Mouse (Mus musculus) CH12.LX (cell line): ENCODE measurements around the gene Arid1a. TPM values are rescaled to one million over a fixed set of nuclear protein-coding genes. Genes with fewer than 3 reads are reported as not detected.

Experiments
- DNase-seq: peaks from one replicate; pipeline ENCODE4 v3.0.0-alpha.2; 2013; ENCODE audit errors: extremely low read depth
- H3K27ac ChIP-seq: 2 replicates; pipeline ENCODE4 v1.5.1; 2012; ENCODE audit warnings: low read depth, mild to moderate bottlenecking, control low read depth, moderate library complexity; ENCODE audit not compliant: insufficient read depth
- H3K27me3 ChIP-seq: replicated peaks from 2 replicates; pipeline ENCODE3; 2012; ENCODE audit warnings: inconsistent platforms
- H3K36me3 ChIP-seq, 2 experiments: replicated peaks in 1 of 2; 2 replicates each; pipeline versions ENCODE3 to v1.6.1; 2012; ENCODE audit warnings: inconsistent platforms in 1 of 2, low read length in 1 of 2, mild to moderate bottlenecking in 1 of 2, mixed read lengths in 1 of 2, moderate library complexity in 1 of 2; ENCODE audit not compliant: control insufficient read depth in 1 of 2, insufficient read depth in 1 of 2
- H3K4me1 ChIP-seq, 2 experiments: 2 replicates each; pipeline ENCODE4 v1.6.1; 2012; ENCODE audit warnings: inconsistent platforms in 1 of 2, moderate library complexity in 1 of 2; ENCODE audit not compliant: insufficient read depth in 2 of 2, control insufficient read depth in 1 of 2
- H3K4me2 ChIP-seq: 2 replicates; pipeline ENCODE4 v1.6.1; 2012; ENCODE audit warnings: low read depth, mild to moderate bottlenecking, control low read depth; ENCODE audit not compliant: poor library complexity, insufficient read depth, severe bottlenecking
- H3K4me3 ChIP-seq, 3 experiments: fragments of 150-350 bp in 1 of 3; sonication (generic) in 1 of 3; replicated peaks in 1 of 3; 2 replicates each; pipeline versions ENCODE3 to v1.5.1; 2011 to 2012; ENCODE audit warnings: low read depth in 2 of 3, low read length in 2 of 3, mild to moderate bottlenecking in 2 of 3, moderate library complexity in 2 of 3, control low read depth in 1 of 3, improper control_type of control experiment in 1 of 3, inconsistent platforms in 1 of 3, mixed read lengths in 1 of 3; ENCODE audit not compliant: poor library complexity in 1 of 3
- H3K79me2 ChIP-seq: replicated peaks from 2 replicates; pipeline ENCODE4 v1.6.1; 2012; ENCODE audit warnings: mild to moderate bottlenecking, moderate library complexity; ENCODE audit not compliant: control insufficient read depth, poor library complexity, insufficient read depth, severe bottlenecking; ENCODE audit errors: extremely low read depth
- H3K9ac ChIP-seq: 2 replicates; pipeline ENCODE4 v1.6.1; 2012; ENCODE audit warnings: low read depth, mild to moderate bottlenecking, control low read depth, moderate library complexity; ENCODE audit not compliant: insufficient read depth
- H3K9me3 ChIP-seq: replicated peaks from 2 replicates; pipeline ENCODE3; 2012; ENCODE audit warnings: low read length, inconsistent platforms, mixed read lengths
- CHD1 ChIP-seq: IDR thresholded peaks from 2 replicates; pipeline ENCODE4 v1.6.1; 2012; ENCODE audit warnings: low read depth, low read length, improper control_type of control experiment, inconsistent platforms
- CTCF ChIP-seq, 2 experiments: IDR thresholded peaks in 1 of 2; conservative IDR thresholded peaks in 1 of 2; 2 replicates each; pipeline ENCODE4 v1.5.1; 2011 to 2012; ENCODE audit warnings: low read depth in 2 of 2, low read length in 2 of 2, improper control_type of control experiment in 1 of 2, inconsistent platforms in 1 of 2, mild to moderate bottlenecking in 1 of 2, moderate library complexity in 1 of 2
- ELF1 ChIP-seq: IDR thresholded peaks from 2 replicates; pipeline ENCODE4 v1.6.1; 2014; ENCODE audit warnings: low read depth, mild to moderate bottlenecking, inconsistent platforms, low read length, improper control_type of control experiment
- JUN ChIP-seq: IDR thresholded peaks from 2 replicates; pipeline ENCODE4 v1.6.1; 2011; ENCODE audit warnings: low read depth, mild to moderate bottlenecking, low read length, improper control_type of control experiment, moderate library complexity; ENCODE audit not compliant: insufficient read depth
- KAT2A ChIP-seq: IDR thresholded peaks from 2 replicates; pipeline ENCODE4 v1.6.1; 2012; ENCODE audit warnings: low read length, improper control_type of control experiment, inconsistent platforms; ENCODE audit not compliant: insufficient replicate concordance
- MAFK ChIP-seq: IDR thresholded peaks from 2 replicates; pipeline ENCODE4 v1.6.1; 2011; ENCODE audit warnings: low read length, improper control_type of control experiment; ENCODE audit not compliant: insufficient replicate concordance
- MAX ChIP-seq: IDR thresholded peaks from 2 replicates; pipeline ENCODE4 v1.6.1; 2011; ENCODE audit warnings: low read length, improper control_type of control experiment
- MXI1 ChIP-seq: IDR thresholded peaks from 2 replicates; pipeline ENCODE4 v1.6.1; 2011; ENCODE audit warnings: mild to moderate bottlenecking, low read depth, low read length, improper control_type of control experiment
- NELFE ChIP-seq: IDR thresholded peaks from 2 replicates; pipeline ENCODE4 v1.6.1; 2011; ENCODE audit warnings: low read depth, low read length, improper control_type of control experiment
- SIN3A ChIP-seq: IDR thresholded peaks from 2 replicates; pipeline ENCODE4 v1.6.1; 2012; ENCODE audit warnings: low read length, improper control_type of control experiment, inconsistent platforms
- SMC3 ChIP-seq: IDR thresholded peaks from 2 replicates; pipeline ENCODE4 v1.6.1; 2011; ENCODE audit warnings: low read depth, low read length, improper control_type of control experiment
- TBP ChIP-seq: conservative IDR thresholded peaks from 2 replicates; pipeline ENCODE4 v1.6.1; 2011; ENCODE audit warnings: low read depth, low read length, improper control_type of control experiment
- USF2 ChIP-seq: conservative IDR thresholded peaks from 2 replicates; pipeline ENCODE4 v1.6.1; 2011; ENCODE audit warnings: low read depth, low read length, improper control_type of control experiment
- ZKSCAN1 ChIP-seq: IDR thresholded peaks from 2 replicates; pipeline ENCODE4 v1.6.1; 2012; ENCODE audit warnings: low read depth, inconsistent platforms, low read length, improper control_type of control experiment, borderline replicate concordance
- ZMIZ1 ChIP-seq: IDR thresholded peaks from 2 replicates; pipeline ENCODE4 v1.6.1; 2012; ENCODE audit warnings: low read depth, mild to moderate bottlenecking, inconsistent platforms, low read length, improper control_type of control experiment
- ZNF384 ChIP-seq: IDR thresholded peaks from 2 replicates; pipeline ENCODE4 v1.6.1; 2012; ENCODE audit warnings: low read depth, low read length, improper control_type of control experiment, inconsistent platforms
- dilution Hi-C: fragments of 300-500 bp; cut with MboI; formaldehyde crosslinking; loops from 2 replicates; pipeline ENCODE4 v1.14.3; 2020; ENCODE audit warnings: low sequenced_read_pairs; ENCODE audit not compliant: extremely low pct_unique_long_range_greater_than_20kb, extremely low pct_ligation_motif_present
- in situ Hi-C: fragments of 300-500 bp; cut with MboI; formaldehyde crosslinking; loops from 3 replicates; pipeline ENCODE4 v1.14.3; 2019; ENCODE audit warnings: low sequenced_read_pairs, low pct_ligation_motif_present, low pct_unique_long_range_greater_than_20kb, mixed read lengths
- polyA plus RNA-seq: library from polyadenylated mRNA; unstranded; fragments of >175 nt; gene quantifications from 2 replicates; pipeline ENCODE4 v1.2.1, GENCODE M21; 2012; ENCODE audit warnings: low read depth; ENCODE audit not compliant: insufficient read length
- total RNA-seq, 2 experiments: library from RNA; depleted of rRNA; stranded (reverse); fragments of 300-350 nt in 1 of 2; fragments of >200 nt in 1 of 2; gene quantifications; 2 replicates each; pipeline ENCODE4 v1.2.3; 2012 to 2014

Gene Arid1a
- total and polyA plus RNA-seq, 3 experiments, result 6.4 to 47.1 (median 19.1) TPM

DNA sequence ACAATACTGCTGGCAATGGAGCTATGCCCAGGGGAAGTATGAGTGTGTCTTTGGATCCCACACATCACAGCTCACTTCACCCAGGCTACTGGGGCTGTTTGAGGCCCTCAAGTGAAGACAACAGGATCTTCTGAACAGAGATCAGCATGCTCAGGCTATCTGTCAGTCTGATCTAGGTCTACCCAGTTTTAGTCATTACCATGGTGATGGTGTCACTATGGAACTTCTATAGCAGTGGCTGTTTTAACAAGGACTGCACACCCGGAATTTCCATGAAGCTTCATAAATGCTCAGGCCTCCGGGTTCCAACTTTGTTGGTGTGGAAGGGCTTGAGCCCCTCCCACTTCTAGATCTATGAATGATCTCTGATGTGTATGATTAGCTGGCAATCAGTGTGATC, 30.9 kb downstream of the Arid1a start:
- H3K9ac ChIP-seq, result no peak overlapping the region
- in situ Hi-C loops, result no loop called here
- no peak overlapping the region for H3K4me3 ChIP-seq
- H3K27ac ChIP-seq, result no peak overlapping the region
- H3K36me3 ChIP-seq, result peaks cover 25 to 82% of the 10 kb centered on the region in 2 experiments
- H3K9me3 ChIP-seq, result no peaks in the 10 kb centered on the region
- H3K4me2 ChIP-seq, result no peak overlapping the region
- dilution Hi-C loops, result no loop called here
- no peaks in the 10 kb centered on the region for H3K27me3 ChIP-seq
- DNase-seq, result no peak
- TF ChIP-seq MXI1 (no peak), NELFE (no peak)
- peaks cover 9 to 40% of the 10 kb centered on the region in 2 experiments for H3K4me1 ChIP-seq
- peaks cover 93% of the 10 kb centered on the region for H3K79me2 ChIP-seq

DNA sequence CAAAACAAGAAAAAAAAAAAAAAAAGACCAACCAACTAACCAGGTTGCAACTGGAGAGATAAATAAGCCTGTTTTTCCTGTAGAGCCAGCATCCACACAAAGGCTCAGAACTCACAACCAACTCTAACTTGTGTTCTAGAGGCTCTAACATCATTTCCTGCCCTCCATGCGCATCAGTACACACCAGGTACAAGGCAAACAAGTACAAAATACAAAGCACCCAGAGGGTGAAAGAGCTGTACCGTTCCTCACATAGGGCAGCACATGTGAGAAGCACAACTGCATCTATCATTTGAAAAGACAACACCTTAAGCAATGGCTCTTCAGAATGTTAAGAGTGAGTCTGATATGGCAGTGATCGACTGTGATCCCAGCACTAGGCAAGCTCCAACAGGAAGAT, 36.8 kb downstream of the Arid1a start:
- no peak for DNase-seq
- Histone ChIP-seq H3K79me2 (peaks cover 73% of the 10 kb centered on the region), H3K9ac (no peak overlapping the region), H3K27me3 (no peaks in the 10 kb centered on the region), H3K4me2 (no peak overlapping the region), H3K9me3 (no peaks in the 10 kb centered on the region), H3K4me3 (no peak overlapping the region), H3K4me1 (peaks cover 0 to 12% of the 10 kb centered on the region in 2 experiments; a peak in 2 of 4 replicates), H3K36me3 (peaks cover 60 to 94% of the 10 kb centered on the region in 2 experiments), H3K27ac (no peak overlapping the region)
- dilution Hi-C loops, result no loop called here
- in situ Hi-C loops, result no loop called here
- TF ChIP-seq SIN3A (no peak), MAFK (no peak), TBP (no peak), JUN (no peak), SMC3 (no peak), USF2 (no peak), CTCF (conservative IDR thresholded peaks at IDR 0.05 in 1 of 2, IDR thresholded peaks at IDR 0.05 in 1 of 2; ENCODE audit: low read depth in 2 of 2, low read length in 2 of 2) (no peak), MAX (no peak), ZKSCAN1 (no peak), ZNF384 (no peak), MXI1 (no peak), ELF1 (no peak), KAT2A (no peak), CHD1 (no peak)

DNA sequence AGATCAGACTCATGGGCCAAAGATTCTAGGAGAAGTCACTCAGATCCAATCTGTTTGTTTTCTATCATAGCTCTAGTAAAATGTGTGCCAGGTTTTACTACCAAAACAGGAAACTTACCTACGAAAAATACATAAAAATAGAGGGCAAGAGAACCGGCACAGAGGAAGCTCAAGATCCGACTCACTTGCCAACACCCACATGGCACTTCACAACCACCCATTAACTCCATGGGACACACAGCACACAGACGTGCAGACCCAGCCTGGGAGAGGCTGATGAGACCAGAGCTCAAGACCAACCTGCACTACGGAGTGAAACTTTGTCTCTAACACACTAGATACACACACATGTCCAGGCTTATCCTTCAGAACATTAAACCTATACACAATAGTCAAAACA, 43.8 kb downstream of the Arid1a start:
- no peaks in the 10 kb centered on the region for H3K9me3 ChIP-seq
- H3K79me2 ChIP-seq, result peaks cover 58% of the 10 kb centered on the region
- peaks cover 0 to 32% of the 10 kb centered on the region in 2 experiments; a peak in 3 of 4 replicates for H3K4me1 ChIP-seq
- H3K27ac ChIP-seq, result no peak overlapping the region
- H3K9ac ChIP-seq, result no peak overlapping the region
- H3K4me2 ChIP-seq, result no peak overlapping the region
- no peak overlapping the region for H3K4me3 ChIP-seq
- TF ChIP-seq CTCF (conservative IDR thresholded peaks at IDR 0.05 in 1 of 2, IDR thresholded peaks at IDR 0.05 in 1 of 2; ENCODE audit: low read depth in 2 of 2, low read length in 2 of 2), result no peak
- TF ChIP-seq USF2, result no peak
- no peak for TF ChIP-seq MAFK
- no peak for TF ChIP-seq ZMIZ1
- H3K27me3 ChIP-seq, result no peaks in the 10 kb centered on the region
- in situ Hi-C loops, result no loop called here
- H3K36me3 ChIP-seq, result peaks cover 52 to 91% of the 10 kb centered on the region in 2 experiments
- dilution Hi-C loops, result no loop called here
- DNase-seq, result no peak
